In genomic region chr1:132315889-132316624, GRCm38 (mm10) we compare ENCODE assay signal across 9 mouse cellular contexts. TPM values are rescaled to one million over a fixed set of nuclear protein-coding genes. Genes with fewer than 3 reads are reported as not detected.
A peak's percentile ranks its signal among the peaks of the same experiment; 100 is the strongest.
DNase-seq lines count a peak whose midpoint lies in the region; ATAC-seq and TF ChIP-seq lines count a peak whose summit lies in the region.
"Had no signal": no experiment of that assay in that cellular context is flagged by ENCODE, and none has a peak within 500 bp of the region (broad histone marks: within the 10 kb centered on the region; RNA-seq: fewer than 3 reads in every experiment).

Gene Nuak2, plus strand, starts transcription at chr1:132316126.

- under 1% methylated on average over 67 of the region's 67 CpGs for WGBS in embryonic facial prominence, embryonic 12.5 days
- under 1% methylated on average over 67 of the region's 67 CpGs for WGBS in heart, adult 2 months
- WGBS in limb, embryonic 15.5 days, result under 1% methylated on average over 67 of the region's 67 CpGs
- WGBS in midbrain, postnatal 0 days, result under 1% methylated on average over 67 of the region's 67 CpGs

- H3K9me3 ChIP-seq in embryonic facial prominence, embryonic 12.5 days, result no peaks in the 10 kb centered on the region
- no peaks in the 10 kb centered on the region for H3K9me3 ChIP-seq in limb, embryonic 15.5 days
- H3K9me3 ChIP-seq in midbrain, postnatal 0 days (ENCODE audit: low read length), result no peaks in the 10 kb centered on the region
- H3K9me3 ChIP-seq: G1E had no signal

- peak within 1 kb of the TSS; percentile 54 for H3K4me3 ChIP-seq in embryonic facial prominence, embryonic 12.5 days
- H3K4me3 ChIP-seq in heart, adult 2 months, result peak within 1 kb of the TSS; percentile 66
- H3K4me3 ChIP-seq in limb, embryonic 15.5 days, result peak within 1 kb of the TSS; percentile 50
- H3K4me3 ChIP-seq in midbrain, postnatal 0 days (ENCODE audit: low read depth, low read length), result peak within 1 kb of the TSS; percentile 49

- peak within 1 kb of the TSS; percentile 97 for H3K4me2 ChIP-seq in embryonic facial prominence, embryonic 12.5 days (replicated peaks)
- H3K4me2 ChIP-seq in limb, embryonic 15.5 days, result peak within 1 kb of the TSS; percentile 90
- H3K4me2 ChIP-seq in midbrain, postnatal 0 days (ENCODE audit: low read depth, low read length, poor library complexity, severe bottlenecking), result peak within 1 kb of the TSS; percentile 74

- H3K9ac ChIP-seq in embryonic facial prominence, embryonic 12.5 days, result peak within 1 kb of the TSS; percentile 54
- peak within 1 kb of the TSS; percentile 78 for H3K9ac ChIP-seq in heart, adult 2 months (ENCODE audit: low read depth, low read length)
- peak within 1 kb of the TSS; percentile 18 for H3K9ac ChIP-seq in limb, embryonic 15.5 days
- peak within 1 kb of the TSS; percentile 50 for H3K9ac ChIP-seq in midbrain, postnatal 0 days (replicated peaks; ENCODE audit: low read length, poor library complexity, severe bottlenecking)

- intact Hi-C loops in heart, adult 2 months (cut with DNase I), result no loop called here

- H3K36me3 ChIP-seq in embryonic facial prominence, embryonic 12.5 days, result no peaks in the 10 kb centered on the region
- peaks cover 2% of the 10 kb centered on the region; the same call in 1 of the 2 replicates for H3K36me3 ChIP-seq in heart, adult 2 months (ENCODE audit: control insufficient read depth, insufficient read depth, low read length)
- no peaks in the 10 kb centered on the region for H3K36me3 ChIP-seq in limb, embryonic 15.5 days
- no peaks in the 10 kb centered on the region for H3K36me3 ChIP-seq in midbrain, postnatal 0 days (ENCODE audit: insufficient read depth, low read length)
- H3K36me3 ChIP-seq: G1E had no signal

- H3K79me2 ChIP-seq in heart, adult 2 months (replicated peaks; ENCODE audit: control insufficient read depth, insufficient read depth, low read length), result peaks cover 1% of the 10 kb centered on the region; the same call in 1 of the 2 replicates

- TF ChIP-seq CTCF in heart, adult 2 months (IDR thresholded peaks at IDR 0.05), result no peak
- no peak for TF ChIP-seq CTCF in midbrain, postnatal 0 days (IDR thresholded peaks at IDR 0.05)

- ATAC-seq in embryonic facial prominence, embryonic 12.5 days (ENCODE audit: insufficient number of reproducible peaks, insufficient read depth, low FRiP score, low TSS enrichment), result peak; percentile 50; the same call in 1 of the 2 replicates
- peak; percentile 60; the same call in 1 of the 2 replicates for ATAC-seq in limb, embryonic 15.5 days (ENCODE audit: insufficient number of reproducible peaks, low FRiP score, low TSS enrichment, low read depth)
- ATAC-seq in midbrain, postnatal 0 days (ENCODE audit: low FRiP score), result peak; percentile 85

- DNase-seq in 3134 (ENCODE audit: extremely low read depth, insufficient read length, low spot score), result peak; percentile 89
- peak; percentile 93 to 94 for DNase-seq in adrenal gland, postnatal 36 days
- peak; percentile 92 to 94 for DNase-seq in heart, adult 2 months
- peak; percentile 96 to 97 for DNase-seq in kidney, adult 8-10 months
- peak; percentile 91 for DNase-seq in midbrain, postnatal 0 days (ENCODE audit: low spot score)
- DNase-seq in spleen, postnatal 14 days (ENCODE audit: low spot score in 2 of 2), result peak; percentile 80 to 82

- TF ChIP-seq POLR2A in heart, adult 2 months (IDR thresholded peaks at IDR 0.05; ENCODE audit: insufficient read depth, low read depth, low read length), result peak; percentile 83

- no peak for TF ChIP-seq EP300 in heart, adult 2 months (IDR thresholded peaks at IDR 0.05; ENCODE audit: insufficient read depth, low read depth, low read length)

- peaks cover 38% of the 10 kb centered on the region for H3K27me3 ChIP-seq in embryonic facial prominence, embryonic 12.5 days
- H3K27me3 ChIP-seq in heart, adult 2 months (ENCODE audit: control insufficient read depth, insufficient read depth, low read length), result no peaks in the 10 kb centered on the region
- peaks cover 36% of the 10 kb centered on the region for H3K27me3 ChIP-seq in limb, embryonic 15.5 days
- no peaks in the 10 kb centered on the region for H3K27me3 ChIP-seq in midbrain, postnatal 0 days (ENCODE audit: insufficient read depth, low read length)

- no peak within 1 kb of the TSS for H3K27ac ChIP-seq in embryonic facial prominence, embryonic 12.5 days
- H3K27ac ChIP-seq in heart, adult 2 months, result peak within 1 kb of the TSS; percentile 67
- H3K27ac ChIP-seq in limb, embryonic 15.5 days, result no peak within 1 kb of the TSS
- H3K27ac ChIP-seq in midbrain, postnatal 0 days (ENCODE audit: low read depth, low read length), result peak within 1 kb of the TSS; percentile 65

- H3K4me1 ChIP-seq in embryonic facial prominence, embryonic 12.5 days, result peaks cover 13% of the 10 kb centered on the region; the same call in 1 of the 2 replicates
- H3K4me1 ChIP-seq in heart, adult 2 months (ENCODE audit: control insufficient read depth, insufficient read depth, low read length), result peaks cover 10% of the 10 kb centered on the region
- peaks cover 36% of the 10 kb centered on the region for H3K4me1 ChIP-seq in limb, embryonic 15.5 days
- peaks cover 24% of the 10 kb centered on the region for H3K4me1 ChIP-seq in midbrain, postnatal 0 days (ENCODE audit: insufficient read depth, low read length)

RNA-seq across cellular contexts. Expression of gene Nuak2, which starts in this region (rescaled TPM):
- total RNA-seq in adrenal gland, postnatal 36 days (2021), result 1 to 10 TPM; 2.8 to 4.9 TPM
- polyA plus RNA-seq in embryonic facial prominence, embryonic 12.5 days (2016; fragmentation: Nextera tagmentation; extraction: Ambion mirVana), result 6.3 TPM in 2 replicates
- 1 to 10 TPM; 4.1 to 4.3 TPM for total RNA-seq in heart, adult 2 months (2021)
- 2.8 and 4.0 TPM in 2 replicates for polyA plus RNA-seq in heart, adult 2 months (2012; rRNA removed)
- 6.9 and 8.2 TPM in 2 replicates for polyA plus RNA-seq in limb, embryonic 15.5 days (2015; fragmentation: Nextera tagmentation; extraction: Ambion mirVana)
- total RNA-seq in midbrain, postnatal 0 days (2014; rRNA removed), result 7.0 and 7.1 TPM in 2 replicates
- 9.9 TPM in 2 replicates for polyA plus RNA-seq in midbrain, postnatal 0 days (2015; fragmentation: Nextera tagmentation; extraction: Ambion mirVana)
- polyA plus RNA-seq: G1E had no signal

Comparison
In these comparisons a context has a peak if more than half of its experiments do, and no peak if none do; other contexts are left out.
1. H3K27ac ChIP-seq: peak in heart, adult 2 months (single experiment) and midbrain, postnatal 0 days (single experiment); none in embryonic facial prominence, embryonic 12.5 days (single experiment) and limb, embryonic 15.5 days (single experiment).
2. H3K9ac ChIP-seq: peak in every context shown above with its lines; median percentile 78 in heart, adult 2 months; 54 in embryonic facial prominence, embryonic 12.5 days; 50 in midbrain, postnatal 0 days; 18 in limb, embryonic 15.5 days.
3. Peak in every context shown above with its lines, with median percentiles within 50 percentile points of each other: DNase-seq, ATAC-seq, H3K4me2 ChIP-seq and H3K4me3 ChIP-seq.